Mouse (Mus musculus) CH12.LX (cell line): ENCODE results near the gene Adat1. TPM values are rescaled to one million over a fixed set of nuclear protein-coding genes. Genes with fewer than 3 reads are reported as not detected.

Source experiments
- DNase-seq: peaks from one replicate; pipeline ENCODE4 v3.0.0-alpha.2; 2013; ENCODE audit errors: extremely low read depth
- H3K27ac ChIP-seq: 2 replicates; pipeline ENCODE4 v1.5.1; 2012; ENCODE audit warnings: low read depth, mild to moderate bottlenecking, control low read depth, moderate library complexity; ENCODE audit not compliant: insufficient read depth
- H3K27me3 ChIP-seq: replicated peaks from 2 replicates; pipeline ENCODE3; 2012; ENCODE audit warnings: inconsistent platforms
- H3K36me3 ChIP-seq, 2 experiments: replicated peaks in 1 of 2; 2 replicates each; pipeline versions ENCODE3 to v1.6.1; 2012; ENCODE audit warnings: inconsistent platforms in 1 of 2, low read length in 1 of 2, mild to moderate bottlenecking in 1 of 2, mixed read lengths in 1 of 2, moderate library complexity in 1 of 2; ENCODE audit not compliant: control insufficient read depth in 1 of 2, insufficient read depth in 1 of 2
- H3K4me1 ChIP-seq, 2 experiments: 2 replicates each; pipeline ENCODE4 v1.6.1; 2012; ENCODE audit warnings: inconsistent platforms in 1 of 2, moderate library complexity in 1 of 2; ENCODE audit not compliant: insufficient read depth in 2 of 2, control insufficient read depth in 1 of 2
- H3K4me2 ChIP-seq: 2 replicates; pipeline ENCODE4 v1.6.1; 2012; ENCODE audit warnings: low read depth, mild to moderate bottlenecking, control low read depth; ENCODE audit not compliant: poor library complexity, insufficient read depth, severe bottlenecking
- H3K4me3 ChIP-seq, 3 experiments: fragments of 150-350 bp in 1 of 3; sonication (generic) in 1 of 3; replicated peaks in 1 of 3; 2 replicates each; pipeline versions ENCODE3 to v1.5.1; 2011 to 2012; ENCODE audit warnings: low read depth in 2 of 3, low read length in 2 of 3, mild to moderate bottlenecking in 2 of 3, moderate library complexity in 2 of 3, control low read depth in 1 of 3, improper control_type of control experiment in 1 of 3, inconsistent platforms in 1 of 3, mixed read lengths in 1 of 3; ENCODE audit not compliant: poor library complexity in 1 of 3
- H3K79me2 ChIP-seq: replicated peaks from 2 replicates; pipeline ENCODE4 v1.6.1; 2012; ENCODE audit warnings: mild to moderate bottlenecking, moderate library complexity; ENCODE audit not compliant: control insufficient read depth, poor library complexity, insufficient read depth, severe bottlenecking; ENCODE audit errors: extremely low read depth
- H3K9ac ChIP-seq: 2 replicates; pipeline ENCODE4 v1.6.1; 2012; ENCODE audit warnings: low read depth, mild to moderate bottlenecking, control low read depth, moderate library complexity; ENCODE audit not compliant: insufficient read depth
- H3K9me3 ChIP-seq: replicated peaks from 2 replicates; pipeline ENCODE3; 2012; ENCODE audit warnings: low read length, inconsistent platforms, mixed read lengths
- E2F4 ChIP-seq: IDR thresholded peaks from 2 replicates; pipeline ENCODE4 v1.6.1; 2011; ENCODE audit warnings: low read depth, low read length, improper control_type of control experiment; ENCODE audit not compliant: insufficient replicate concordance
- ELF1 ChIP-seq: IDR thresholded peaks from 2 replicates; pipeline ENCODE4 v1.6.1; 2014; ENCODE audit warnings: low read depth, mild to moderate bottlenecking, inconsistent platforms, low read length, improper control_type of control experiment
- IRF4 ChIP-seq: IDR thresholded peaks from 2 replicates; pipeline ENCODE4 v1.6.1; 2014; ENCODE audit warnings: low read depth, mild to moderate bottlenecking, inconsistent platforms, low read length, improper control_type of control experiment
- JUN ChIP-seq: IDR thresholded peaks from 2 replicates; pipeline ENCODE4 v1.6.1; 2011; ENCODE audit warnings: low read depth, mild to moderate bottlenecking, low read length, improper control_type of control experiment, moderate library complexity; ENCODE audit not compliant: insufficient read depth
- JUND ChIP-seq: conservative IDR thresholded peaks from 2 replicates; pipeline ENCODE4 v1.6.1; 2011; ENCODE audit warnings: low read depth, low read length, improper control_type of control experiment
- KAT2A ChIP-seq: IDR thresholded peaks from 2 replicates; pipeline ENCODE4 v1.6.1; 2012; ENCODE audit warnings: low read length, improper control_type of control experiment, inconsistent platforms; ENCODE audit not compliant: insufficient replicate concordance
- MAFK ChIP-seq: IDR thresholded peaks from 2 replicates; pipeline ENCODE4 v1.6.1; 2011; ENCODE audit warnings: low read length, improper control_type of control experiment; ENCODE audit not compliant: insufficient replicate concordance
- MAX ChIP-seq: IDR thresholded peaks from 2 replicates; pipeline ENCODE4 v1.6.1; 2011; ENCODE audit warnings: low read length, improper control_type of control experiment
- MAZ ChIP-seq: IDR thresholded peaks from 2 replicates; pipeline ENCODE4 v1.6.1; 2012; ENCODE audit warnings: low read depth, mild to moderate bottlenecking, inconsistent platforms, low read length, improper control_type of control experiment, moderate library complexity
- NELFE ChIP-seq: IDR thresholded peaks from 2 replicates; pipeline ENCODE4 v1.6.1; 2011; ENCODE audit warnings: low read depth, low read length, improper control_type of control experiment
- PAX5 ChIP-seq: IDR thresholded peaks from 2 replicates; pipeline ENCODE4 v1.6.1; 2012; ENCODE audit warnings: low read length, inconsistent platforms, mixed read lengths
- POLR2A ChIP-seq: IDR thresholded peaks from 2 replicates; pipeline ENCODE4 v1.6.1; 2011; ENCODE audit warnings: low read depth, mild to moderate bottlenecking, improper control_type of control experiment, low read length
- RAD21 ChIP-seq: IDR thresholded peaks from 2 replicates; pipeline ENCODE4 v1.6.1; 2011; ENCODE audit warnings: low read depth, mild to moderate bottlenecking, low read length, improper control_type of control experiment, moderate library complexity
- RCOR1 ChIP-seq: conservative IDR thresholded peaks from 2 replicates; pipeline ENCODE4 v1.6.1; 2012; ENCODE audit warnings: low read depth, mild to moderate bottlenecking, inconsistent platforms, low read length, improper control_type of control experiment
- SIN3A ChIP-seq: IDR thresholded peaks from 2 replicates; pipeline ENCODE4 v1.6.1; 2012; ENCODE audit warnings: low read length, improper control_type of control experiment, inconsistent platforms
- SMC3 ChIP-seq: IDR thresholded peaks from 2 replicates; pipeline ENCODE4 v1.6.1; 2011; ENCODE audit warnings: low read depth, low read length, improper control_type of control experiment
- TBP ChIP-seq: conservative IDR thresholded peaks from 2 replicates; pipeline ENCODE4 v1.6.1; 2011; ENCODE audit warnings: low read depth, low read length, improper control_type of control experiment
- UBTF ChIP-seq: IDR thresholded peaks from 2 replicates; pipeline ENCODE4 v1.6.1; 2012; ENCODE audit warnings: low read depth, mild to moderate bottlenecking, inconsistent platforms, low read length, improper control_type of control experiment, moderate library complexity
- ZKSCAN1 ChIP-seq: IDR thresholded peaks from 2 replicates; pipeline ENCODE4 v1.6.1; 2012; ENCODE audit warnings: low read depth, inconsistent platforms, low read length, improper control_type of control experiment, borderline replicate concordance
- ZMIZ1 ChIP-seq: IDR thresholded peaks from 2 replicates; pipeline ENCODE4 v1.6.1; 2012; ENCODE audit warnings: low read depth, mild to moderate bottlenecking, inconsistent platforms, low read length, improper control_type of control experiment
- ZNF384 ChIP-seq: IDR thresholded peaks from 2 replicates; pipeline ENCODE4 v1.6.1; 2012; ENCODE audit warnings: low read depth, low read length, improper control_type of control experiment, inconsistent platforms
- dilution Hi-C: fragments of 300-500 bp; cut with MboI; formaldehyde crosslinking; loops from 2 replicates; pipeline ENCODE4 v1.14.3; 2020; ENCODE audit warnings: low sequenced_read_pairs; ENCODE audit not compliant: extremely low pct_unique_long_range_greater_than_20kb, extremely low pct_ligation_motif_present
- in situ Hi-C: fragments of 300-500 bp; cut with MboI; formaldehyde crosslinking; loops from 3 replicates; pipeline ENCODE4 v1.14.3; 2019; ENCODE audit warnings: low sequenced_read_pairs, low pct_ligation_motif_present, low pct_unique_long_range_greater_than_20kb, mixed read lengths
- polyA plus RNA-seq: library from polyadenylated mRNA; unstranded; fragments of >175 nt; gene quantifications from 2 replicates; pipeline ENCODE4 v1.2.1, GENCODE M21; 2012; ENCODE audit warnings: low read depth; ENCODE audit not compliant: insufficient read length
- total RNA-seq, 2 experiments: library from RNA; depleted of rRNA; stranded (reverse); fragments of 300-350 nt in 1 of 2; fragments of >200 nt in 1 of 2; gene quantifications; 2 replicates each; pipeline ENCODE4 v1.2.3; 2012 to 2014

Adat1 gene
- total and polyA plus RNA-seq, 3 experiments: 5.4 to 8.7 (median 8.1) TPM

DNA sequence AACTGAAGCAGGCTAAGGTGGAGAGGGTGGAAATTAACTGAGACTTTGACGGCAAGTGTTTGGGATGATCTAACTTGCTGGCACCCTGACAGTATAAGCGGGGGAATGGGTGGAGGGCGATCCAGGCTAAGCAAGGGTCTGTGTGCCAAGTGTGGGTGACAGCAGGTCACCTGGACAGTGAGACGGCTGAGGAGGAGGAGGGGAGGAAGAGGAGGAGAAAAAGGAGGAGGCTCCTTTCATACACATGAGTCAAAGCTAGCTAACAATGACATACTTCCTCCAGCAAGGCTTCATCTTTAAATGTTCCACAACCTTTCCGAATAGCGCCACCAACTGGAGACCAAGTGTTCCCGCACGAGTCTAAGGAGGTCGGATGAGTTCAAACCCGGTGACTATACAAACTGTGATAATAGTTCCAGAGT lies 68.7 kb downstream of the Adat1 start (continued):
- TF ChIP-seq ZNF384 (no peak), SIN3A (no peak), TBP (peak; percentile 60; the same call in 1 of the 2 replicates), MAX (peak; percentile 64; the same call in 1 of the 2 replicates), MAZ (no peak), MAFK (no peak)

DNA sequence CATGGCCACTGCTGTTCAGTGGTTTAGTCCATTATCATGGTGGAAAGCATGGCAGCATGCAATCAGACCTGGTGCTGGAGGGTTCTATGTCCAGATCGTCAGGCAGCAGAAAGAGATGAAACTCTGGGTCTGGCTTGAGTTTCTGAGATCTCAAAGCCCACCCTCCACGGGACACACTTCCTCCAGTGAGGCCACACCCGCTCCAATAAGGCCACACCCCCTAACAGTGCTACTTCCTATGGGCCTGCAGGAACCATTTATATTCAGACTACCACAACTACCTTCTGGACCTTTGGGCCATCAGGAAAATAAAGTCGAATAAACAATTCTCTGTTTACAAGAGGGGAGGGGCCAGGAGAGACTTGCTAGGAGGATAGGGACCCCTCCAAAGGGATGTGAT lies 71.1 kb downstream of the Adat1 start:
- H3K27ac ChIP-seq: no peak overlapping the region
- dilution Hi-C loops (no loop called here), in situ Hi-C loops (no loop called here)
- no peak overlapping the region for H3K9ac ChIP-seq
- peaks cover 0 to 4% of the 10 kb centered on the region in 2 experiments; a peak in 2 of 4 replicates for H3K4me1 ChIP-seq
- peaks cover 0 to 3% of the 10 kb centered on the region in 2 experiments for H3K36me3 ChIP-seq
- H3K9me3 ChIP-seq: no peaks in the 10 kb centered on the region
- no peak for DNase-seq
- no peaks in the 10 kb centered on the region for H3K27me3 ChIP-seq
- no peak overlapping the region for H3K4me2 ChIP-seq
- no peak overlapping the region for H3K4me3 ChIP-seq
- H3K79me2 ChIP-seq: no peaks in the 10 kb centered on the region
- TF ChIP-seq MAX (no peak), IRF4 (no peak), ZNF384 (no peak), UBTF (no peak), MAZ (no peak), TBP (no peak), POLR2A (no peak), ELF1 (no peak), RCOR1 (no peak), KAT2A (no peak), ZMIZ1 (no peak), JUND (no peak), PAX5 (no peak), RAD21 (no peak), JUN (no peak), NELFE (no peak), E2F4 (no peak), ZKSCAN1 (no peak), SMC3 (no peak)
